Mouse (Mus musculus): ENCODE measurements around the gene Sars2. TPM values are rescaled to one million over a fixed set of nuclear protein-coding genes. Genes with fewer than 3 reads are reported as not detected.
A peak's percentile ranks its signal among the peaks of the same experiment; 100 is the strongest.

The Sars2 gene
- polyA plus RNA-seq, 1 experiment, result 19.4 TPM

- TF ChIP-seq POLR2A (IDR thresholded peaks at IDR 0.05; ENCODE audit: low read depth, low read length) (no peak), CTCF (conservative IDR thresholded peaks at IDR 0.05; ENCODE audit: insufficient read depth, insufficient read length, low read depth, low read length) (peak; percentile 78)
- peak; percentile 54 for DNase-seq
- H3K27me3 ChIP-seq (replicated peaks; ENCODE audit: control insufficient read depth, insufficient read depth, low read length), result no peaks in the 10 kb centered on the region
- H3K4me1 ChIP-seq (ENCODE audit: control insufficient read depth, insufficient read depth, low read length), result no peaks in the 10 kb centered on the region
- no peaks in the 10 kb centered on the region for H3K36me3 ChIP-seq (ENCODE audit: control insufficient read depth, insufficient read depth, low read length)
- H3K27ac ChIP-seq (ENCODE audit: insufficient read depth, low read depth, low read length), result no peak overlapping the region
- 8% methylated on average over 14 of the region's 14 CpGs for WGBS
- H3K4me3 ChIP-seq (ENCODE audit: insufficient read depth, low read depth, low read length), result no peak overlapping the region
Measured at GRCm38 (mm10) chr7:28726600-28726999, 15.2 kb upstream of the Sars2 start.

GRCm38 (mm10) chr7:28727649-28728340 is 14.0 kb upstream of the Sars2 start:
- DNase-seq, result no peak
- Histone ChIP-seq H3K27ac (ENCODE audit: insufficient read depth, low read depth, low read length) (no peak overlapping the region), H3K4me3 (ENCODE audit: insufficient read depth, low read depth, low read length) (no peak overlapping the region), H3K36me3 (ENCODE audit: control insufficient read depth, insufficient read depth, low read length) (no peaks in the 10 kb centered on the region), H3K4me1 (ENCODE audit: control insufficient read depth, insufficient read depth, low read length) (no peaks in the 10 kb centered on the region), H3K27me3 (replicated peaks; ENCODE audit: control insufficient read depth, insufficient read depth, low read length) (no peaks in the 10 kb centered on the region)
- WGBS, result 49% methylated on average over 10 of the region's 10 CpGs
- no peak for TF ChIP-seq POLR2A (IDR thresholded peaks at IDR 0.05; ENCODE audit: low read depth, low read length)
- peak; percentile 45; the same call in 1 of the 2 replicates for TF ChIP-seq CTCF (conservative IDR thresholded peaks at IDR 0.05; ENCODE audit: insufficient read depth, insufficient read length, low read depth, low read length)

GRCm38 (mm10) chr7:28732341-28733142 is 9.2 kb upstream of the Sars2 start:
- DNase-seq, result peak; percentile 95
- H3K27me3 ChIP-seq (replicated peaks; ENCODE audit: control insufficient read depth, insufficient read depth, low read length), result no peaks in the 10 kb centered on the region
- TF ChIP-seq POLR2A (IDR thresholded peaks at IDR 0.05; ENCODE audit: low read depth, low read length), result no peak
- TF ChIP-seq CTCF (conservative IDR thresholded peaks at IDR 0.05; ENCODE audit: insufficient read depth, insufficient read length, low read depth, low read length), result no peak
- H3K36me3 ChIP-seq (ENCODE audit: control insufficient read depth, insufficient read depth, low read length), result no peaks in the 10 kb centered on the region
- H3K4me3 ChIP-seq (ENCODE audit: insufficient read depth, low read depth, low read length), result peak overlapping the region; percentile 33
- H3K27ac ChIP-seq (ENCODE audit: insufficient read depth, low read depth, low read length), result no peak overlapping the region
- WGBS, result 6% methylated on average over 58 of the region's 58 CpGs
- H3K4me1 ChIP-seq (ENCODE audit: control insufficient read depth, insufficient read depth, low read length), result peaks cover 3% of the 10 kb centered on the region; the same call in 1 of the 2 replicates

- WGBS, result 17% methylated on average over 11 of the region's 11 CpGs
- no peak for TF ChIP-seq CTCF (conservative IDR thresholded peaks at IDR 0.05; ENCODE audit: insufficient read depth, insufficient read length, low read depth, low read length)
- no peak for TF ChIP-seq POLR2A (IDR thresholded peaks at IDR 0.05; ENCODE audit: low read depth, low read length)
- H3K36me3 ChIP-seq (ENCODE audit: control insufficient read depth, insufficient read depth, low read length), result no peaks in the 10 kb centered on the region
- peaks cover 3% of the 10 kb centered on the region; the same call in 1 of the 2 replicates for H3K4me1 ChIP-seq (ENCODE audit: control insufficient read depth, insufficient read depth, low read length)
- DNase-seq, result no peak
- peak overlapping the region; percentile 33 for H3K4me3 ChIP-seq (ENCODE audit: insufficient read depth, low read depth, low read length)
- no peaks in the 10 kb centered on the region for H3K27me3 ChIP-seq (replicated peaks; ENCODE audit: control insufficient read depth, insufficient read depth, low read length)
- no peak overlapping the region for H3K27ac ChIP-seq (ENCODE audit: insufficient read depth, low read depth, low read length)
Measured at GRCm38 (mm10) chr7:28733211-28733610, 8.6 kb upstream of the Sars2 start.

- Histone ChIP-seq H3K4me1 (ENCODE audit: control insufficient read depth, insufficient read depth, low read length) (peaks cover 3% of the 10 kb centered on the region; the same call in 1 of the 2 replicates), H3K4me3 (ENCODE audit: insufficient read depth, low read depth, low read length) (no peak overlapping the region), H3K27me3 (replicated peaks; ENCODE audit: control insufficient read depth, insufficient read depth, low read length) (no peaks in the 10 kb centered on the region), H3K36me3 (ENCODE audit: control insufficient read depth, insufficient read depth, low read length) (no peaks in the 10 kb centered on the region), H3K27ac (ENCODE audit: insufficient read depth, low read depth, low read length) (no peak overlapping the region)
- 76% methylated on average over 6 of the region's 6 CpGs for WGBS
- TF ChIP-seq CTCF (conservative IDR thresholded peaks at IDR 0.05; ENCODE audit: insufficient read depth, insufficient read length, low read depth, low read length) (no peak), POLR2A (IDR thresholded peaks at IDR 0.05; ENCODE audit: low read depth, low read length) (no peak)
- DNase-seq, result no peak
Measured at GRCm38 (mm10) chr7:28735701-28736100, 6.1 kb upstream of the Sars2 start.

- 94% methylated on average over 21 of the region's 21 CpGs for WGBS
- H3K4me3 ChIP-seq (ENCODE audit: insufficient read depth, low read depth, low read length), result no peak overlapping the region
- DNase-seq, result no peak
- TF ChIP-seq CTCF (conservative IDR thresholded peaks at IDR 0.05; ENCODE audit: insufficient read depth, insufficient read length, low read depth, low read length) (no peak), POLR2A (IDR thresholded peaks at IDR 0.05; ENCODE audit: low read depth, low read length) (no peak)
- no peaks in the 10 kb centered on the region for H3K27me3 ChIP-seq (replicated peaks; ENCODE audit: control insufficient read depth, insufficient read depth, low read length)
- H3K4me1 ChIP-seq (ENCODE audit: control insufficient read depth, insufficient read depth, low read length), result peaks cover 8% of the 10 kb centered on the region
- no peak overlapping the region for H3K27ac ChIP-seq (ENCODE audit: insufficient read depth, low read depth, low read length)
- no peaks in the 10 kb centered on the region for H3K36me3 ChIP-seq (ENCODE audit: control insufficient read depth, insufficient read depth, low read length)
Measured at GRCm38 (mm10) chr7:28739829-28740228, 2.0 kb upstream of the Sars2 start.

GRCm38 (mm10) chr7:28740949-28741348 is 843 bp upstream of the Sars2 start:
- Histone ChIP-seq H3K27ac (ENCODE audit: insufficient read depth, low read depth, low read length) (peak overlapping the region; percentile 56; the same call in 1 of the 2 replicates), H3K27me3 (replicated peaks; ENCODE audit: control insufficient read depth, insufficient read depth, low read length) (no peaks in the 10 kb centered on the region), H3K4me1 (ENCODE audit: control insufficient read depth, insufficient read depth, low read length) (peaks cover 8% of the 10 kb centered on the region), H3K4me3 (ENCODE audit: insufficient read depth, low read depth, low read length) (peak overlapping the region; percentile 88), H3K36me3 (ENCODE audit: control insufficient read depth, insufficient read depth, low read length) (no peaks in the 10 kb centered on the region)
- TF ChIP-seq POLR2A (IDR thresholded peaks at IDR 0.05; ENCODE audit: low read depth, low read length) (no peak), CTCF (conservative IDR thresholded peaks at IDR 0.05; ENCODE audit: insufficient read depth, insufficient read length, low read depth, low read length) (no peak)
- 25% methylated on average over 9 of the region's 9 CpGs for WGBS
- DNase-seq, result no peak

Data from kidney, adult 2 months (tissue).